Mouse (Mus musculus) intestine, embryonic 15.5 days (tissue): ENCODE measurements around the gene Rnf227. TPM values are rescaled to one million over a fixed set of nuclear protein-coding genes. Genes with fewer than 3 reads are reported as not detected.
A peak's percentile ranks its signal among the peaks of the same experiment; 100 is the strongest.
"Not testable (repeated sequence)": the region's sequence is repeated elsewhere in the genome, so short reads cannot be mapped to it uniquely, and the experiment has no call there.

Experiments
- ATAC-seq: fragments of 200-750 bp; cut with Nextera tagmentation; 2 replicates; pipeline ENCODE4 v1.8.0; 2017; ENCODE audit warnings: moderate TSS enrichment, moderate library complexity
- H3K27ac ChIP-seq: fragments of 300-500 bp; sonication (generic); 2 replicates; pipeline ENCODE4 v1.5.1; 2015; ENCODE audit warnings: mild to moderate bottlenecking, inconsistent platforms
- H3K27me3 ChIP-seq: fragments of 300-500 bp; sonication (generic); replicated peaks from 2 replicates; pipeline ENCODE4 v1.6.1; 2015; ENCODE audit warnings: inconsistent platforms
- H3K36me3 ChIP-seq: fragments of 300-500 bp; sonication (generic); 2 replicates; pipeline ENCODE4 v1.6.1; 2015; ENCODE audit warnings: inconsistent platforms
- H3K4me1 ChIP-seq: fragments of 300-500 bp; sonication (generic); replicated peaks from 2 replicates; pipeline ENCODE4 v1.6.1; 2015; ENCODE audit warnings: inconsistent platforms
- H3K4me2 ChIP-seq: fragments of 300-500 bp; sonication (generic); replicated peaks from 2 replicates; pipeline ENCODE4 v1.6.1; 2015; ENCODE audit warnings: mild to moderate bottlenecking, inconsistent platforms
- H3K4me3 ChIP-seq: fragments of 300-500 bp; sonication (generic); replicated peaks from 2 replicates; pipeline ENCODE4 v1.5.1; 2015; ENCODE audit warnings: inconsistent platforms
- H3K9ac ChIP-seq: fragments of 300-500 bp; sonication (generic); 2 replicates; pipeline ENCODE4 v1.6.1; 2015; ENCODE audit warnings: inconsistent platforms
- H3K9me3 ChIP-seq: fragments of 300-500 bp; sonication (generic); 2 replicates; pipeline ENCODE4 v1.6.1; 2016; ENCODE audit warnings: inconsistent platforms
- WGBS: fragments of 180-500 bp; shearing (Covaris S2); methylation state at CpG from one replicate; pipeline ENCODE4 v1.1.7; 2015; 5-methylcytosine and 5-hydroxymethylcytosine counted together
- polyA plus RNA-seq: library from polyadenylated mRNA; unstranded; fragments of >200 nt; fragmentation: Nextera tagmentation; extraction: Ambion mirVana; gene quantifications from 2 replicates; pipeline ENCODE4 v1.2.1, GENCODE M21; 2015

The Rnf227 gene
- 10.8 and 10.9 TPM in 2 replicates for polyA plus RNA-seq

GRCm38 (mm10) chr11:69340161-69341131 is at the start of gene Rnf227:
Rnf227 (plus strand) TSS chr11:69340461.
- ATAC-seq: peak; percentile 92
- Histone ChIP-seq H3K9ac (peak within 1 kb of the TSS; percentile 65), H3K27me3 (no peaks in the 10 kb centered on the region), H3K4me3 (peak within 1 kb of the TSS; percentile 56), H3K4me2 (peak within 1 kb of the TSS; percentile 98), H3K9me3 (no peaks in the 10 kb centered on the region), H3K27ac (peak within 1 kb of the TSS; percentile 73), H3K36me3 (peaks cover 15% of the 10 kb centered on the region), H3K4me1 (peaks cover 17% of the 10 kb centered on the region)
- WGBS: 2% methylated on average over 99 of the region's 99 CpGs

DNA sequence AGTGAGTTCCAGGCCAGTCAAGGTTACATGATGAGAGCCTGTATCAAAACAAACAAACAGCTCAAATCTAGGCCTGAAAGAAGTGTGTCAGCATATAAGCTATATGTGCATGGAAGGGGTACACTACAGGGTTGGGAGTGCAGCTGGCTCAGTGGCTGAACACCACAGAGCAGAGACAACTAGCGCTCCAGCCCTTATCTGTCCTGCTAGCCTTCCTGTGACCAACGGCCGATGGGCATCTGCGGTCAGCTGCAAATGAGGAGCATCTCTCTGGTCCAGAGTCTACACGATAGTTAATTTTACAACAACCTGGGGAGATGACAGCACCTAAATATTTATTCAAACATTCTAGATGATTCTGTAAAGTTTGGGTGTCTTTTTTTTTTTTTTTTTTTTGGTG is 49.1 kb upstream of the Rnf227 start:
- no peak overlapping the region for H3K27ac ChIP-seq
- no peaks in the 10 kb centered on the region for H3K9me3 ChIP-seq
- ATAC-seq: no peak
- no peak overlapping the region for H3K4me2 ChIP-seq
- WGBS: 88% methylated on average over 5 of the region's 5 CpGs
- no peaks in the 10 kb centered on the region for H3K4me1 ChIP-seq
- no peaks in the 10 kb centered on the region for H3K27me3 ChIP-seq
- H3K9ac ChIP-seq: no peak overlapping the region
- H3K4me3 ChIP-seq: no peak overlapping the region
- H3K36me3 ChIP-seq: no peaks in the 10 kb centered on the region

DNA sequence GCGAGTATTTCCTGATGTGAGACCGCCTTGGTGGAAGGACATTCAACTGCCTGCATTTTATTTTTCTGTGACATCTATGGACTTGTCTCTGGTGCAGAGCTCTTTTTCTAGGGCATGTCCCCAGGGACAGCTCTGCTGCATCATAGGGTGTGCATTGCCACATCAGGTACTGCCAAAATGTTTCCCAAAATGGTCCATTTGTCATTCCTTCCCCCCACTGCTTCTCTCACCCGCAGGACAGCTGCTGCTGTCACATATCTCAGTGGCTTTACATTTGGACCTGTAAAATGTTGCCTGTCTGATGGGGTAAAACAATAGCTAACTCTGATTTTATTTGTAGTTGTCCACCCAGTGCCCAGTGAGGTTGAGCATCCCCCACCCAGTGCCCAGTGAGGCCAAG is 45.0 kb upstream of the Rnf227 start:
- no peak overlapping the region for H3K4me3 ChIP-seq
- H3K27me3 ChIP-seq: no peaks in the 10 kb centered on the region
- 88% methylated on average over 3 of the region's 3 CpGs for WGBS
- no peaks in the 10 kb centered on the region for H3K4me1 ChIP-seq
- no peaks in the 10 kb centered on the region for H3K9me3 ChIP-seq
- peaks cover 2% of the 10 kb centered on the region; the same call in 1 of the 2 replicates for H3K36me3 ChIP-seq
- H3K4me2 ChIP-seq: no peak overlapping the region
- H3K9ac ChIP-seq: no peak overlapping the region
- H3K27ac ChIP-seq: no peak overlapping the region
- no peak for ATAC-seq

DNA sequence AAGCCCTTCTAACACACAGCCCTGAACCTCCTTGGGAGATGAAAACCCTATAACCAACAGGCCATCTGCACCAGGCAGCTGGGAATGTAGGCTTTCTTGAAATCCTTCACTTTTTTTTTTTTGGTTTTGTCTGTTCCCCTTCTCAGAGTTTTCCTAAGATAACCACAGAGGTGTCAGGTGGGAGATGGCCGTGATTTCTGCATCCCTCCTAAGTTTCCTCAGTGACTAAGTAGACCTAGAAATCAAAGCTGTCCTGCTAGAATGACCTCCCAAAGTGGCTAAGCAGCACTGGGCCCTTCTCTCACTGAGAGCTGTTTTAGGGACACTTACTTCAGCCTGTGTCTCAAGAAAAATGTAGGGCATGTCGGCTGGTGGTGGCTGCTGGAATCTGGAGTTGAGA is 42.5 kb upstream of the Rnf227 start:
- no peak overlapping the region for H3K9ac ChIP-seq
- ATAC-seq: no peak
- 92% methylated on average over 2 of the region's 2 CpGs for WGBS
- H3K27me3 ChIP-seq: no peaks in the 10 kb centered on the region
- H3K4me2 ChIP-seq: no peak overlapping the region
- no peaks in the 10 kb centered on the region for H3K4me1 ChIP-seq
- no peaks in the 10 kb centered on the region for H3K9me3 ChIP-seq
- H3K4me3 ChIP-seq: no peak overlapping the region
- no peak overlapping the region for H3K27ac ChIP-seq
- peaks cover 4% of the 10 kb centered on the region for H3K36me3 ChIP-seq

DNA sequence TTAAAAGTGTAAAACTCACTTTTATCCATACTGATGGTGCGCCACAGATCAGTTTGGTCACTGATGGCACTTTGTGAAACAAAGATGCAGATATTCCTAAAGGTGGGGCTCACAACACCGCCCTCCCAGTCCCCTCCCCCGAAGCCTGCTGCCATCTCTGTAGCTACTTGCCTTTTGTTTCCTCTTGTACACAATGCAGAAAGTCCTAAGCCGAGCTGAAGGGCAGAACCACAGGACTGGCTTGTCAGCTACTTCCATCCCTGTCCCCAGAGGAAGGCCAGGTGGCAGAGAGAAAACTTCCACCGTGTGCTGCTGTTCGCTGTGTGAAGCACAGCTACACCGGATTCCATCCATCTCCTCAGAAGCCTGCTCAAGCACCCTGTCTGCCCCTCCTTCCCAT is 42.0 kb upstream of the Rnf227 start:
- no peak overlapping the region for H3K27ac ChIP-seq
- no peak overlapping the region for H3K4me2 ChIP-seq
- no peak for ATAC-seq
- WGBS: 71% methylated on average over 7 of the region's 7 CpGs
- H3K4me3 ChIP-seq: no peak overlapping the region
- H3K9ac ChIP-seq: no peak overlapping the region
- H3K4me1 ChIP-seq: no peaks in the 10 kb centered on the region
- H3K27me3 ChIP-seq: no peaks in the 10 kb centered on the region
- H3K9me3 ChIP-seq: no peaks in the 10 kb centered on the region
- peaks cover 6% of the 10 kb centered on the region for H3K36me3 ChIP-seq

GRCm38 (mm10) chr11:69302817-69303216 is 37.4 kb upstream of the Rnf227 start:
- H3K27me3 ChIP-seq: no peaks in the 10 kb centered on the region
- no peak for ATAC-seq
- WGBS: 78% methylated on average over 7 of the region's 7 CpGs
- H3K9me3 ChIP-seq: no peaks in the 10 kb centered on the region
- no peak overlapping the region for H3K4me3 ChIP-seq
- no peak overlapping the region for H3K9ac ChIP-seq
- no peaks in the 10 kb centered on the region for H3K4me1 ChIP-seq
- no peak overlapping the region for H3K27ac ChIP-seq
- peaks cover 14% of the 10 kb centered on the region; the same call in 1 of the 2 replicates for H3K36me3 ChIP-seq
- no peak overlapping the region for H3K4me2 ChIP-seq

- ATAC-seq: no peak
- Histone ChIP-seq H3K4me3 (no peak overlapping the region), H3K27me3 (no peaks in the 10 kb centered on the region), H3K9me3 (no peaks in the 10 kb centered on the region), H3K4me2 (no peak overlapping the region), H3K36me3 (peaks cover 33% of the 10 kb centered on the region), H3K4me1 (no peaks in the 10 kb centered on the region), H3K27ac (no peak overlapping the region), H3K9ac (no peak overlapping the region)
- 89% methylated on average over 9 of the region's 9 CpGs for WGBS
Observed at GRCm38 (mm10) chr11:69305291-69305690, 35.0 kb upstream of the Rnf227 start.

GRCm38 (mm10) chr11:69306039-69306438 is 34.2 kb upstream of the Rnf227 start:
- Histone ChIP-seq H3K9me3 (no peaks in the 10 kb centered on the region), H3K27me3 (no peaks in the 10 kb centered on the region), H3K9ac (no peak overlapping the region), H3K27ac (no peak overlapping the region), H3K36me3 (peaks cover 38% of the 10 kb centered on the region), H3K4me3 (no peak overlapping the region), H3K4me1 (no peaks in the 10 kb centered on the region), H3K4me2 (no peak overlapping the region)
- ATAC-seq: no peak
- 91% methylated on average over 2 of the region's 2 CpGs for WGBS

- Histone ChIP-seq H3K4me2 (no peak overlapping the region), H3K4me1 (no peaks in the 10 kb centered on the region), H3K36me3 (peaks cover 39% of the 10 kb centered on the region), H3K9me3 (no peaks in the 10 kb centered on the region), H3K27ac (no peak overlapping the region), H3K27me3 (no peaks in the 10 kb centered on the region), H3K9ac (no peak overlapping the region), H3K4me3 (no peak overlapping the region)
- ATAC-seq: no peak
- 80% methylated on average over 7 of the region's 7 CpGs for whole genome bisulfite sequencing
Observed at GRCm38 (mm10) chr11:69311266-69311665, 29.0 kb upstream of the Rnf227 start.

GRCm38 (mm10) chr11:69316361-69316760 is 23.9 kb upstream of the Rnf227 start:
- WGBS: 96% methylated on average over 6 of the region's 6 CpGs
- no peak for ATAC-seq

GRCm38 (mm10) chr11:69318000-69318399 is 22.3 kb upstream of the Rnf227 start:
- peaks cover 13% of the 10 kb centered on the region; the same call in 1 of the 2 replicates for H3K4me1 ChIP-seq
- H3K9ac ChIP-seq, H3K27ac ChIP-seq, H3K9me3 ChIP-seq, ATAC-seq, H3K4me2 ChIP-seq, H3K4me3 ChIP-seq, H3K27me3 ChIP-seq: not testable (repeated sequence)
- WGBS: 82% methylated on average over 3 of the region's 3 CpGs
- peaks cover 17% of the 10 kb centered on the region for H3K36me3 ChIP-seq

More at GRCm38 (mm10) chr11:69316361-69316760, 23.9 kb upstream of the Rnf227 start:
- H3K4me3 ChIP-seq: no peak overlapping the region
- no peaks in the 10 kb centered on the region for H3K27me3 ChIP-seq
- no peak overlapping the region for H3K9ac ChIP-seq
- H3K27ac ChIP-seq: no peak overlapping the region
- no peak overlapping the region for H3K4me2 ChIP-seq
- H3K4me1 ChIP-seq: no peaks in the 10 kb centered on the region
- H3K9me3 ChIP-seq: no peaks in the 10 kb centered on the region
- peaks cover 18% of the 10 kb centered on the region for H3K36me3 ChIP-seq

GRCm38 (mm10) chr11:69321580-69321979 is 18.7 kb upstream of the Rnf227 start:
- no peak for ATAC-seq
- 93% methylated on average over 6 of the region's 6 CpGs for WGBS
- Histone ChIP-seq H3K9me3 (no peaks in the 10 kb centered on the region), H3K4me2 (no peak overlapping the region), H3K27ac (no peak overlapping the region), H3K4me1 (peaks cover 30% of the 10 kb centered on the region), H3K27me3 (no peaks in the 10 kb centered on the region), H3K36me3 (peaks cover 14% of the 10 kb centered on the region), H3K9ac (no peak overlapping the region), H3K4me3 (no peak overlapping the region)
